Comparison of ENCODE assay signal across 8 mouse cellular contexts in the genomic region with DNA sequence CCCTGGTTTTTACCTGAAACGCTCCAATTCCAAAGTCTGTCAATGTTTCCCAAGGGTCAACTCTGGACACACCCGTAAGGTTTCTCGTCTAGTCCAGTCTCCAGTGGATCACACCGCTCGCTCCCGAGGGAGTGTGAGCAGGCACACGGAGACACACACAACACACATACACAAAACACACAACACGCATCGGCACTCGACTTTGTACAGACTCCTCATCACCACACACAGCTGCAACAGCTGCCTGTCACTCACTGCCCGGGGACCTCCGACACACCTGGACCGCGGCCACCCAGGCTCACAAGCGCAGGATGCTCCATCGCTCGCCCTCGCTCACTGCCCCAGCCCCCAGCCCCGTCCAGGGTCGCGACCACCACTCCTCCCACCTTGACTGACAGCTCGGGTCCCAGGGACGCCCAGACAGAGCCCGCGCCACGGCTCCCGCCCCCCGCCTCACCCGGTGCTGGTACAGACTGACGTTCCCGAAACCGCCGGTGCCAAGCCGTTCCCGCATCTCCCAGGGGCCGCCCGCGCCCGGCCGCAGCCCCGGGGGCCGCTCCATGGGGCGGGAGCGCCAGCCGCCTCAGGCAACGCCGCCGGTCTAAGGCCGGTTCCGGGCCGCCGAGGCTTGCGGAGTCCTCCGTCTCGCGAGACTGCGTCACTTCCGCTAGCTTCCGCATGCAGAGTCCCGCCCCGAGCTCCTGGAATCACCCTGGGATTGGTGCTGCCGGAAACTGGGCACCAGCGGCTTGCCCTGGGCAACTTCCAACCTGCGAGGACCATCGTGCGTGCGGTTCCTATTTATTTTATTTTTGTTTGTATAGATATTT. TPM values are rescaled to one million over a fixed set of nuclear protein-coding genes. Genes with fewer than 3 reads are reported as not detected.
DNase-seq lines count a peak whose midpoint lies in the region; ATAC-seq and TF ChIP-seq lines count a peak whose summit lies in the region.

A gene (minus strand): TSS at position 650 of the 830 bp plus-strand sequence.

- peaks cover 3% of the 10 kb centered on the region; the same call in 1 of the 2 replicates for H3K4me1 ChIP-seq in bone marrow, adult 2 months (ENCODE audit: control insufficient read depth, insufficient read depth, low read length)
- H3K4me1 ChIP-seq in embryonic facial prominence, embryonic 15.5 days: peaks cover 12% of the 10 kb centered on the region
- peaks cover 10% of the 10 kb centered on the region for H3K4me1 ChIP-seq in limb, embryonic 14.5 days (ENCODE audit: control insufficient read depth, insufficient read depth, low read length)
- H3K4me1 ChIP-seq in midbrain, postnatal 0 days (ENCODE audit: insufficient read depth, low read length): 0 out of 2 replicates have a peak, but pooled peaks cover 3% of the 10 kb centered on the region

- peak within 1 kb of the TSS; percentile 78 for H3K4me2 ChIP-seq in embryonic facial prominence, embryonic 15.5 days (replicated peaks)
- H3K4me2 ChIP-seq in limb, embryonic 14.5 days (replicated peaks; ENCODE audit: low read depth, low read length, severe bottlenecking): peak within 1 kb of the TSS; percentile 89
- peak within 1 kb of the TSS; percentile 73 for H3K4me2 ChIP-seq in midbrain, postnatal 0 days (ENCODE audit: low read depth, low read length, poor library complexity, severe bottlenecking)

- no peaks in the 10 kb centered on the region for H3K9me3 ChIP-seq in embryonic facial prominence, embryonic 15.5 days (replicated peaks)
- H3K9me3 ChIP-seq in limb, embryonic 14.5 days (ENCODE audit: control insufficient read depth, low read length): no peaks in the 10 kb centered on the region
- no peaks in the 10 kb centered on the region for H3K9me3 ChIP-seq in midbrain, postnatal 0 days (ENCODE audit: low read length)

- no peaks in the 10 kb centered on the region for H3K27me3 ChIP-seq in embryonic facial prominence, embryonic 15.5 days
- no peaks in the 10 kb centered on the region for H3K27me3 ChIP-seq in limb, embryonic 14.5 days (ENCODE audit: control insufficient read depth, insufficient read depth, low read length)
- H3K27me3 ChIP-seq in midbrain, postnatal 0 days (ENCODE audit: insufficient read depth, low read length): no peaks in the 10 kb centered on the region

- under 1% methylated on average over 67 of the region's 67 CpGs for WGBS in bone marrow, adult 2 months
- 1% methylated on average over 67 of the region's 67 CpGs for WGBS in embryonic facial prominence, embryonic 15.5 days
- 1% methylated on average over 62 of the region's 67 CpGs for WGBS in limb, embryonic 14.5 days
- under 1% methylated on average over 67 of the region's 67 CpGs for WGBS in midbrain, postnatal 0 days

- peaks cover 26% of the 10 kb centered on the region for H3K36me3 ChIP-seq in embryonic facial prominence, embryonic 15.5 days
- peaks cover 21% of the 10 kb centered on the region for H3K36me3 ChIP-seq in limb, embryonic 14.5 days (ENCODE audit: control insufficient read depth, insufficient read depth, low read length)
- peaks cover 16% of the 10 kb centered on the region; the same call in 1 of the 2 replicates for H3K36me3 ChIP-seq in midbrain, postnatal 0 days (ENCODE audit: insufficient read depth, low read length)

- ATAC-seq in embryonic facial prominence, embryonic 15.5 days (ENCODE audit: insufficient number of reproducible peaks, low FRiP score, low TSS enrichment, low read depth): peak; percentile 96
- ATAC-seq in limb, embryonic 14.5 days (ENCODE audit: low FRiP score, low read depth): peak; percentile 97
- peak; percentile 97 for ATAC-seq in midbrain, postnatal 0 days (ENCODE audit: low FRiP score)

- TF ChIP-seq POLR2A in bone marrow, adult 2 months (IDR thresholded peaks at IDR 0.05; ENCODE audit: borderline replicate concordance, control insufficient read depth, low read depth, low read length): peak; percentile 93; the same call in 1 of the 2 replicates
- TF ChIP-seq POLR2A in limb, embryonic 14.5 days (IDR thresholded peaks at IDR 0.05; ENCODE audit: borderline replicate concordance, extremely low read depth, insufficient read depth, insufficient read length): peak; percentile 62; the same call in 1 of the 2 replicates

- no peak for TF ChIP-seq CTCF in bone marrow, adult 2 months (IDR thresholded peaks at IDR 0.05; ENCODE audit: control insufficient read depth, insufficient read depth, low read length)
- no peak for TF ChIP-seq CTCF in midbrain, postnatal 0 days (IDR thresholded peaks at IDR 0.05)

- H3K27ac ChIP-seq in bone marrow, adult 2 months (ENCODE audit: control insufficient read depth, insufficient read depth, low read depth, low read length, poor library complexity): peak within 1 kb of the TSS; percentile 64; the same call in 1 of the 2 replicates
- H3K27ac ChIP-seq in embryonic facial prominence, embryonic 15.5 days (replicated peaks): peak within 1 kb of the TSS; percentile 74
- H3K27ac ChIP-seq in limb, embryonic 14.5 days (replicated peaks; ENCODE audit: low read depth, low read length): peak within 1 kb of the TSS; percentile 39; the same call in 1 of the 2 replicates
- H3K27ac ChIP-seq in midbrain, postnatal 0 days (ENCODE audit: low read depth, low read length): peak within 1 kb of the TSS; percentile 82

- DNase-seq in 416B (ENCODE audit: low read depth): peak; percentile 94
- DNase-seq in heart, adult 8-10 months (ENCODE audit: low spot score): peak; percentile 95
- DNase-seq in kidney, adult 9 months: peak; percentile 97
- peak; percentile 96 for DNase-seq in limb, embryonic 14.5 days (ENCODE audit: low spot score)
- peak; percentile 97 for DNase-seq in midbrain, postnatal 0 days (ENCODE audit: low spot score)
- peak; percentile 90 to 96 for DNase-seq in spleen, postnatal 14 days (ENCODE audit: low spot score in 2 of 2)

- peak within 1 kb of the TSS; percentile 93 for H3K9ac ChIP-seq in embryonic facial prominence, embryonic 15.5 days
- H3K9ac ChIP-seq in limb, embryonic 14.5 days (ENCODE audit: low read depth, low read length, severe bottlenecking): peak within 1 kb of the TSS; percentile 94
- peak within 1 kb of the TSS; percentile 92 for H3K9ac ChIP-seq in midbrain, postnatal 0 days (replicated peaks; ENCODE audit: low read length, poor library complexity, severe bottlenecking)

- H3K4me3 ChIP-seq in bone marrow, adult 2 months (replicated peaks; ENCODE audit: control insufficient read depth, low read depth, low read length): peak within 1 kb of the TSS; percentile 92
- peak within 1 kb of the TSS; percentile 90 for H3K4me3 ChIP-seq in embryonic facial prominence, embryonic 15.5 days (replicated peaks)
- peak within 1 kb of the TSS; percentile 90 for H3K4me3 ChIP-seq in limb, embryonic 14.5 days (replicated peaks; ENCODE audit: low read length)
- peak within 1 kb of the TSS; percentile 86 for H3K4me3 ChIP-seq in midbrain, postnatal 0 days (ENCODE audit: low read depth, low read length)

RNA-seq across cellular contexts. Expression of the gene that starts here (rescaled TPM):
- polyA plus RNA-seq in bone marrow, adult 2 months (2011; ENCODE audit: insufficient read depth, insufficient read length, low replicate concordance, missing spikeins): 21.4 and 31.3 TPM in 2 replicates
- 39.6 and 41.5 TPM in 2 replicates for polyA plus RNA-seq in embryonic facial prominence, embryonic 15.5 days (2015; fragmentation: Nextera tagmentation; extraction: Ambion mirVana)
- 10 to 100 TPM; 27.2 to 33.0 (median 29.3) TPM for total RNA-seq in heart, adult 8-10 months (2022)
- polyA plus RNA-seq in limb, embryonic 14.5 days (2012; rRNA removed): 60.3 and 64.9 TPM in 2 replicates
- polyA plus RNA-seq in limb, embryonic 14.5 days (2014; fragmentation: Nextera tagmentation; extraction: Ambion mirVana): 37.0 and 42.2 TPM in 2 replicates
- 40.7 and 52.4 TPM in 2 replicates for total RNA-seq in midbrain, postnatal 0 days (2014; rRNA removed)
- 31.6 and 34.7 TPM in 2 replicates for polyA plus RNA-seq in midbrain, postnatal 0 days (2015; fragmentation: Nextera tagmentation; extraction: Ambion mirVana)

Comparison
In these comparisons a context has a peak if more than half of its experiments do, and no peak if none do; other contexts are left out.
1. Peak in every context shown above with its lines: DNase-seq, ATAC-seq, H3K4me3 ChIP-seq and H3K27ac ChIP-seq.